Mouse (Mus musculus) G1E (cell line): ENCODE measurements at regions not wholly inside any gene's neighbourhood (a gene's known extent, or its start where the extent isn't known, plus 50 kb on each side); places are given as distances from the start of the nearest gene placed in this dataset.

Source experiments
- CTCF ChIP-seq: IDR thresholded peaks from 2 replicates; pipeline ENCODE4 v1.5.1; 2012; ENCODE audit warnings: low read depth, low read length, inconsistent platforms, mixed read lengths
- GATA1 ChIP-seq: IDR thresholded peaks from 2 replicates; pipeline ENCODE4 v1.6.1; 2012; ENCODE audit warnings: borderline replicate concordance, low read length, inconsistent platforms, mixed read lengths
- POLR2AphosphoS5 ChIP-seq: IDR thresholded peaks from 2 replicates; pipeline ENCODE4 v1.6.1; 2012; ENCODE audit warnings: low read depth, low read length, inconsistent platforms; ENCODE audit not compliant: insufficient replicate concordance
- TAL1 ChIP-seq: conservative IDR thresholded peaks from 2 replicates; pipeline ENCODE4 v1.6.1; 2012; ENCODE audit warnings: low read depth, low read length, inconsistent platforms, mixed read lengths

DNA sequence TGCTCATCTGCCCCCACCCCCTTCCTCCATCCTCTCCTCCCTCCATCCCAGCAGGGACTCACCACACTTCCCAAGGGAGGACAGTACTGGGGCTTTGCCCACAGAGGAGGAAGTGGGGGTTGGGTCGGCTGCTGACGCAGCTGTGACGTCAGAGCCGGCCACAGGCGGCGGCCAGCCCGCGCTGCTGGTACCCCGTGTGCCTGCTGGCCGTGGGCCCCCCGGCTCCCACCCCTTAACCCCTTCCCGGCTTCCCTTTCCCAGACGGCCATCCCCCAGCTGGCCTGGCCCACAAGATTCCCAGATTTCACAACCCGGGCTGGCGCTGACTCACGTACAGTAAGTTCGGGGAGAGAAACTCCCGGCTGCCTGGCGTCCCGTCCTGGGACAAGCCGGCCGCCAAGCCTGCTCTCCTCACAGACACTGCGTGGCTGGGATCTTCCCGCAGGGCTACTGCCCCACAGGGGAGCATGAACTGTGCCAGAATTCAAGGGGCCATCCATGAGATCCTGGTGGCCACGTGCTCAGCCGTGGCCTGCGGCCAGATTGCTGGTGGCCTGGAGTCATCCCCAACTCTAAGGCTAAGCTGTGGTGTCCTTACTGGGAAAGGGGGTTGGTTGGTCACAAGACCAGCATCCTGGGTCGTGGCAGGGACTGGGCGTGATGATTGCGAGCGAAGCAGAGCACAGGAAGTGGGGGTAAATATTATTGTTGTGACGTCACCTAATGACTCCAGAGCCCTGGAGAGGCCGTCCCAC, 87.9 kb upstream of the Tmem189 start:
- no peak for TF ChIP-seq GATA1
- no peak for TF ChIP-seq CTCF
- TF ChIP-seq POLR2AphosphoS5 = no peak
- no peak for TF ChIP-seq TAL1
